In the genomic region with DNA sequence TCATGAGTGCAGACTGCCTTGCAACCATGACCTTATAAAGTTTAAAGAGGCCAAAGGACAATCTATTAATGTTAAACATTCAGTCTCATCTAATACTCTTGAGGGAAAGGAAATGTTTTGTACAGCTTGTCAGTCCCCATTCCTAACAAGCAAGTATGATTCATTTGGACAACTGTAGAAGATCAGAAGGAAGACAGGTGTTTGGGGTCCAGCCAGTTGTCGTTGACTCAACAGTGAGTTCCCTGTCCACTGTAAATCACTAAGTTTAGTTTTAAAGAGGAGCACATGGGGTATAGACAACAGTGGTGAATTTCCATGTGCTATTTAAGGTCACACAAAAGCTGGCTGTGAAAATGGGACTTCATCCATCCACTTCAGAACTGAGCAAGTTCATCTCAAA, we compare ENCODE assay signal across 20 mouse cellular contexts.
"Had no signal": no experiment of that assay in that cellular context is flagged by ENCODE, and none has a peak within 500 bp of the region (broad histone marks: within the 10 kb centered on the region; RNA-seq: fewer than 3 reads in every experiment).

No protein-coding gene starts in this region.

- H3K36me3 ChIP-seq: lung, embryonic 15.5 days; midbrain, embryonic 13.5 days; midbrain, embryonic 15.5 days; neural tube, embryonic 13.5 days; neural tube, embryonic 15.5 days had no signal

- H3K9ac ChIP-seq: lung, embryonic 15.5 days; midbrain, embryonic 13.5 days; midbrain, embryonic 15.5 days; neural tube, embryonic 13.5 days; neural tube, embryonic 15.5 days had no signal

- H3K9me3 ChIP-seq: lung, embryonic 15.5 days; megakaryocyte, embryonic 14.5 days; midbrain, embryonic 13.5 days; midbrain, embryonic 15.5 days; neural tube, embryonic 13.5 days; neural tube, embryonic 15.5 days had no signal

- H3K4me3 ChIP-seq: lung, embryonic 15.5 days; megakaryocyte, embryonic 14.5 days; midbrain, embryonic 13.5 days; midbrain, embryonic 15.5 days; neural tube, embryonic 13.5 days; neural tube, embryonic 15.5 days had no signal

- H3K27ac ChIP-seq: lung, embryonic 15.5 days; macrophage; midbrain, embryonic 13.5 days; midbrain, embryonic 15.5 days; neural tube, embryonic 13.5 days; neural tube, embryonic 15.5 days had no signal

- DNase-seq: lung, adult 2 months; lung, postnatal 14 days; lung, postnatal 36 days; retina, postnatal 1 day; right cerebral cortex, adult 18-20 months; right cerebral cortex, postnatal 25 days; right cerebral cortex, postnatal 4 days; spleen, adult 18-20 months; thymus, adult 18-20 months; thymus, postnatal 14 days; thymus, postnatal 36 days had no signal

- H3K4me2 ChIP-seq: lung, embryonic 15.5 days; midbrain, embryonic 11.5 days; midbrain, embryonic 13.5 days; midbrain, embryonic 15.5 days; neural tube, embryonic 13.5 days; neural tube, embryonic 15.5 days had no signal

- H3K27me3 ChIP-seq: lung, embryonic 15.5 days; midbrain, embryonic 13.5 days; midbrain, embryonic 15.5 days; neural tube, embryonic 13.5 days had no signal

- ATAC-seq: lung, postnatal 0 days; midbrain, embryonic 13.5 days; midbrain, embryonic 15.5 days had no signal
